Mouse (Mus musculus) heart, postnatal 0 days (tissue): Measurements from ENCODE around the gene Misp. TPM values are rescaled to one million over a fixed set of nuclear protein-coding genes. Genes with fewer than 3 reads are reported as not detected.
A peak's percentile ranks its signal among the peaks of the same experiment; 100 is the strongest.

Experiments
- ATAC-seq: fragments of 200-750 bp; cut with Nextera tagmentation; 2 replicates; pipeline ENCODE4 v1.8.0; 2017; ENCODE audit warnings: low read depth, moderate number of reproducible peaks, moderate library complexity; ENCODE audit not compliant: insufficient read depth
- DNase-seq: peaks from one replicate; pipeline ENCODE4 v3.0.0-alpha.2; 2016; ENCODE audit warnings: low spot score
- H3K27ac ChIP-seq: fragments of 300-500 bp; sonication (generic); 2 replicates; pipeline ENCODE4 v1.5.1; 2014; ENCODE audit warnings: low read depth, mild to moderate bottlenecking
- H3K27me3 ChIP-seq: fragments of 300-500 bp; sonication (generic); 2 replicates; pipeline ENCODE4 v1.6.1; 2014; ENCODE audit warnings: low read length, mixed read lengths; ENCODE audit not compliant: control insufficient read depth, insufficient read depth
- H3K36me3 ChIP-seq: fragments of 300-500 bp; sonication (generic); replicated peaks from 2 replicates; pipeline ENCODE4 v1.6.1; 2014; ENCODE audit warnings: low read length, mixed read lengths; ENCODE audit not compliant: control insufficient read depth, insufficient read depth
- H3K4me1 ChIP-seq: fragments of 300-500 bp; sonication (generic); 2 replicates; pipeline ENCODE4 v1.6.1; 2014; ENCODE audit warnings: antibody characterized with exemption; ENCODE audit not compliant: control insufficient read depth, insufficient read depth
- H3K4me2 ChIP-seq: fragments of 300-500 bp; sonication (generic); 2 replicates; pipeline ENCODE4 v1.6.1; 2014; ENCODE audit warnings: low read depth, mild to moderate bottlenecking, low read length, moderate library complexity
- H3K4me3 ChIP-seq: fragments of 300-500 bp; sonication (generic); 2 replicates; pipeline ENCODE4 v1.5.1; 2014; ENCODE audit warnings: low read depth, low read length
- H3K9ac ChIP-seq: fragments of 300-500 bp; sonication (generic); replicated peaks from 2 replicates; pipeline ENCODE4 v1.6.1; 2014; ENCODE audit warnings: low read depth, low read length, mixed read lengths
- H3K9me3 ChIP-seq: fragments of 300-500 bp; sonication (generic); replicated peaks from 2 replicates; pipeline ENCODE4 v1.6.1; 2016; ENCODE audit warnings: low read length; ENCODE audit not compliant: control insufficient read depth
- CTCF ChIP-seq: IDR thresholded peaks from 2 replicates; pipeline ENCODE4 v1.5.1; 2016; ENCODE audit warnings: antibody characterized with exemption, control low read depth, low read depth
- EP300 ChIP-seq: IDR thresholded peaks from 2 replicates; pipeline ENCODE4 v1.6.1; 2016; ENCODE audit warnings: antibody characterized with exemption, low read depth
- WGBS: fragments of 180-500 bp; shearing (Covaris S2); extraction: QIAGEN DNeasy Blood & Tissue Kit; methylation state at CpG from one replicate; pipeline ENCODE4 v1.1.7; 2014; 5-methylcytosine and 5-hydroxymethylcytosine counted together
- polyA plus RNA-seq: library from polyadenylated mRNA; unstranded; fragments of >200 nt; fragmentation: Nextera tagmentation; extraction: Ambion mirVana; gene quantifications from 2 replicates; pipeline ENCODE4 v1.2.1, GENCODE M21; 2015
- total RNA-seq: library from RNA; depleted of rRNA; stranded (reverse); fragments of >200 nt; gene quantifications from 2 replicates; pipeline ENCODE4 v1.2.3, GENCODE M21; 2014; ENCODE audit warnings: low replicate concordance

Gene Misp
- total and polyA plus RNA-seq, 2 experiments from 2014 or later, result 0.08 TPM; not detected in 1

DNA sequence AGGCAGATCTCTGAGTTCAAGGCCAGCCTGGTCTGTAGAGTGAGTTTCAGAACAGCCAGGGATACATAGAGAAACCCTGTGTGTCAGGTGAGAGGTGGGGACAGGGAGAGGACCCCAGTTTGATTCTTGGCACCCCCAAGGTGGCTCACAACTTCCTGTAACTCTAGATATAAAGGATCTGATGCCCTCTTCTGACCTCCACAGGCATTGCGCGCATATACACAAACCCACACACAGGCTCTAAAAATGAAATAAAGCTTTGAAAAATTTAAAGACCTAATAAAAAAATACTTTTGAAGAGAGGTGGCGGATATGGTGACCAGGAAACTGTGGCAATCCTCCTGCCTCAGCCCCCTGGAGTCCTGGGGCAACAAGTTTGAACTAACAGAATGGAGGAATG is 24.9 kb upstream of the Misp start:
- WGBS, result 91% methylated on average over 3 of the region's 3 CpGs
- Histone ChIP-seq H3K4me1 (peaks cover 8% of the 10 kb centered on the region), H3K9ac (no peak overlapping the region), H3K4me2 (no peak overlapping the region), H3K27ac (no peak overlapping the region), H3K36me3 (no peaks in the 10 kb centered on the region), H3K9me3 (no peaks in the 10 kb centered on the region), H3K4me3 (no peak overlapping the region), H3K27me3 (no peaks in the 10 kb centered on the region)
- ATAC-seq, result no peak
- TF ChIP-seq CTCF (no peak), EP300 (no peak)
- DNase-seq, result no peak

DNA sequence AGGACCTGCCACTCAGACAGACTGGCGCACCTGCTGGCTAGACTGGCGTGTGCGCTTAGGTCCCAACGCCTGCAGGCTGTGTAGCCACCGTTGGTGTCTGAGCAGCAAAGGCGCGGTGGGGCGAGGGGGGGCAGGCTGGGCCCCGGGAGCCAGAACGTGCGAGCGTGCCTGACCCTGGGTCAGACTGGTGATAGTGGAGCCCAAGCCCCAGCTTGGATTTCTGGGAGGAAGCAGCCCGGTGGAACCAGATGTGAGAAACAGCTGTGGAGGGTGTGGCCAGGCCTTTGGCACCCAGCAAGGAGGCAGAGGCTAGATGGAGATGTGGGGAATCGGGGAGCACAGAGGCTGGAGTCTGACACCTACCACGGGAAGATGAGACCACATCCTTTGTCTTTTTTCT is 23.5 kb upstream of the Misp start:
- Histone ChIP-seq H3K4me3 (no peak overlapping the region), H3K4me2 (0 out of 2 replicates have a peak overlapping the region, but pooled peaks have one; percentile 30), H3K9me3 (no peaks in the 10 kb centered on the region), H3K9ac (no peak overlapping the region), H3K4me1 (peaks cover 16% of the 10 kb centered on the region), H3K27me3 (no peaks in the 10 kb centered on the region), H3K27ac (no peak overlapping the region), H3K36me3 (no peaks in the 10 kb centered on the region)
- TF ChIP-seq CTCF, result no peak
- no peak for TF ChIP-seq EP300
- ATAC-seq, result no peak
- 32% methylated on average over 15 of the region's 15 CpGs for WGBS
- no peak for DNase-seq

DNA sequence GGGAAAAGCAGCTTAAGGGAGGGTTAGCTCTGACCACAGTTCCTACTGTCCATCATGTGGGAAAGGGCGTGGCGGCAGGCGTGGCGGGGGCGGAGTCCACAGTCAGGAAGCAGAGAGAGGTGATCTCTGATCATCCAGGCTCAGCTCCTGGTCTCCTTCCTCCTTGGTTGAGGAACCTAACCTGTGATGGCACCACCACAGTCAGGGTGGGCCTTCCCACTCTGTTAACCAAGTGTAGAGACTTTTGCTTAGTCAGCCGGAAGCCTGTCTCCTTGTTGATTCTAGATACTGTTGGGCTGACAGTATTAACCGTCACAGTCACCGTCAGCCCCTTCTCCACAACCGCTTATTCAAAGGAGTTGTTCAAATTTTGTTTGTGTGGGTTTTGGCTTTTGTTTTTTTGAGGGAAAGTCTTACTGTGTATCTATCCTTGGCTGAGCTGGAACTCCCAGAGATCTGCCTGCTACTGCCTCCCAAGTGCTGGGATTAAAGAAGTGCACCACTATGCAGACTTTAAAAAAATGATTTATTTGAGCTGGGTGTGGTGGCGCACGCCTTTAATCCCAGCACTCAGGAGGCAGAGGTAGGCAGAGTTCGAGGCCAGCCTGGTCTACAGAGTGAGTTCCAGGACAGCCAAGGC is 22.4 kb upstream of the Misp start:
- ATAC-seq, result no peak
- no peak overlapping the region for H3K27ac ChIP-seq
- 85% methylated on average over 12 of the region's 12 CpGs for WGBS
- peaks cover 22% of the 10 kb centered on the region for H3K4me1 ChIP-seq
- no peak for DNase-seq
- H3K4me2 ChIP-seq, result no peak overlapping the region
- no peak overlapping the region for H3K4me3 ChIP-seq
- no peak for TF ChIP-seq EP300
- H3K9me3 ChIP-seq, result no peaks in the 10 kb centered on the region
- no peak overlapping the region for H3K9ac ChIP-seq
- no peaks in the 10 kb centered on the region for H3K36me3 ChIP-seq
- no peaks in the 10 kb centered on the region for H3K27me3 ChIP-seq

DNA sequence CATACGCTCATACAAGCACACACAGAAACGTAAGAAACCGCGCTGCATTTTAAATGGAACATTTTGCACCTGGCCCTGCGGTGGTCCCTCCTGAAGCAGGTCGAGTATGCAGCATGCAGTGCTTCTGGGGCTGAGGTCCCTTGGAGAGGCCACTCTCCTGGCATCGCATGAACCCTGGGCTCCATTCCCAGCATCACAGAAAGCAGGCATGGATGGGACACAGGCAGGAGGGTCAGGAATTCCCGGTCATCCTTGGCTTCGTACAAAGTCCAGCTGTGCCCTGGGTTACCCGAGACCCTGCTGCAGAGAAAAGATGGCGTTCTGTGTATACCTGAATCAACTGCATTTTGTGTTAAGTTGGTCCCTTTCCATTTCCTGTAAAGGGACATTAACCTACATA is 20.3 kb upstream of the Misp start:
- peaks cover 22% of the 10 kb centered on the region; the same call in 1 of the 2 replicates for H3K4me1 ChIP-seq
- H3K4me3 ChIP-seq, result no peak overlapping the region

DNA sequence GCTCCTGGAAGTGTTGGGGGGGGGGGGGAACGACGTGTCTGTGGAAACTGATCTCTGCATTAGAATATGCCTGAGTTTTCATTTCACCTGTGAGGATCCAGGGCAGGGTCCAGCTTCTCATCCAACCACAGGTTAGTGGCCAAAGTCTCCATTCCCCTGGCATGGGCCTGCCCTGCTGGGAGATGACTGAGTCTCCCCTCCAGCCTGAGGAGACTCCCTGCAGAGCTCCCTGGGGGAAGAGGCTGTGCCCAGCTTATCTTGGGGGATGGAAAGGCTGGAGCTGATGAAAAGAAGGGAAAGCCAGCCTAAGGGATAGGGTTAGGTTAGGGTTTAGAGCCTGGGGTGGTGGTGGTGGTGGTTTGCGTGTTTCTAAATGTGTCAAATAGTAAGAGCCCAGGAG is 19.0 kb upstream of the Misp start:
- TF ChIP-seq EP300 (no peak), CTCF (no peak)

More for the DNA sequence above, 20.3 kb upstream of the Misp start:
- no peaks in the 10 kb centered on the region for H3K9me3 ChIP-seq
- WGBS, result 75% methylated on average over 11 of the region's 11 CpGs
- H3K27ac ChIP-seq, result no peak overlapping the region
- H3K36me3 ChIP-seq, result no peaks in the 10 kb centered on the region
- TF ChIP-seq EP300, result no peak
- TF ChIP-seq CTCF, result no peak
- H3K4me2 ChIP-seq, result no peak overlapping the region
- ATAC-seq, result no peak
- H3K27me3 ChIP-seq, result no peaks in the 10 kb centered on the region
- H3K9ac ChIP-seq, result no peak overlapping the region
- DNase-seq, result no peak

More for the DNA sequence above, 19.0 kb upstream of the Misp start:
- DNase-seq (no peak), ATAC-seq (no peak)
- 40% methylated on average over 3 of the region's 3 CpGs for WGBS
- Histone ChIP-seq H3K27me3 (no peaks in the 10 kb centered on the region), H3K4me1 (peaks cover 22% of the 10 kb centered on the region; the same call in 1 of the 2 replicates), H3K9ac (no peak overlapping the region), H3K36me3 (no peaks in the 10 kb centered on the region), H3K27ac (no peak overlapping the region), H3K4me3 (no peak overlapping the region), H3K9me3 (no peaks in the 10 kb centered on the region), H3K4me2 (no peak overlapping the region)
